Mouse (Mus musculus): Measurements from ENCODE around the gene Cox8a. TPM values are rescaled to one million over a fixed set of nuclear protein-coding genes. Genes with fewer than 3 reads are reported as not detected.

Cox8a gene
- polyA plus RNA-seq, 1 experiment, result not detected

DNA sequence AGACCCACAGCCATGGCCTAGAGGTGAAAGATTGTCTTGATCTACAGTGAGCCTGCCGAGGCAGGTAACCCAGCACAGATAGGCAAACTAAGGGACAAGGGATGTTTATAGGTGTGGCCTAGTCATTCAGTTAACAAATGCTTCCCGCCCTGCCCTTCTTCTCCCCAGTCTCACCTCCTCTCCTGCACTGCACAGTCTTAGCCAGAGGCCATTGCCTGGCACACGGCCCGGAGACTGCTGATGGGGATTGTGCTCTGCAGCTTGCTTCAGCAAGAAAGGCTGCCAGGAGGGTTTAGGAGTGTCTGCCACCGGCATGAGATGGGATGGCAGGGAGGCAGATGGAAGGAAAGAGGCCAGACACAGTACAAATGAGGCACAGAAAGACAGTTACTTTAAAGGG, 40.5 kb upstream of the Cox8a start:
- H3K4me3 ChIP-seq (ENCODE audit: insufficient read depth, low read depth, low read length), result no peak overlapping the region
- WGBS, result 46% methylated on average over 5 of the region's 5 CpGs
- H3K27ac ChIP-seq (ENCODE audit: insufficient read depth, low read depth, low read length), result no peak overlapping the region
- TF ChIP-seq POLR2A (IDR thresholded peaks at IDR 0.05; ENCODE audit: insufficient read depth, low read depth, low read length) (no peak), CTCF (IDR thresholded peaks at IDR 0.05; ENCODE audit: insufficient read depth, low read depth, low read length) (no peak)
- H3K4me1 ChIP-seq (ENCODE audit: control insufficient read depth, insufficient read depth, low read length), result no peaks in the 10 kb centered on the region

DNA sequence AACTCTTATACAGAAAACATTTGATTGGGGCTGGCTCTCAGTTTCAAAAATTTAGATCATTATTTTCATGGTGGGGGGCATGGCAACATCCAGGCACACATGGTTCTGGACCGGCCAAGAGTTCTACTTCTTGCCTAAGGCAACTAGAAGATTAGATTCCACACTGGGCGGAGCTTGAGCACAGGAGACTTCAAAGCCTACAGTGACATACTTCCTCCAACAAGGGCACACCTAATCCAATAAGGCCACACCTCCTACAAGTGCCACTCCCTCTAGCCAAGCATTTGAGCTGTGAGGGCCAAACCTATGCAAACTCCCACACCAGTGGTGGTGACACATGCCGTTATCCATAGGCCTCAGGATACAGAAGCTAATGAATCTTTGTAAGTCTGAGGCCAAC, 28.6 kb upstream of the Cox8a start:
- no peak overlapping the region for H3K27ac ChIP-seq (ENCODE audit: insufficient read depth, low read depth, low read length)
- no peak overlapping the region for H3K4me3 ChIP-seq (ENCODE audit: insufficient read depth, low read depth, low read length)
- WGBS, result 86% methylated on average over 3 of the region's 3 CpGs
- H3K4me1 ChIP-seq (ENCODE audit: control insufficient read depth, insufficient read depth, low read length), result no peaks in the 10 kb centered on the region
- TF ChIP-seq CTCF (IDR thresholded peaks at IDR 0.05; ENCODE audit: insufficient read depth, low read depth, low read length) (no peak), POLR2A (IDR thresholded peaks at IDR 0.05; ENCODE audit: insufficient read depth, low read depth, low read length) (no peak)

DNA sequence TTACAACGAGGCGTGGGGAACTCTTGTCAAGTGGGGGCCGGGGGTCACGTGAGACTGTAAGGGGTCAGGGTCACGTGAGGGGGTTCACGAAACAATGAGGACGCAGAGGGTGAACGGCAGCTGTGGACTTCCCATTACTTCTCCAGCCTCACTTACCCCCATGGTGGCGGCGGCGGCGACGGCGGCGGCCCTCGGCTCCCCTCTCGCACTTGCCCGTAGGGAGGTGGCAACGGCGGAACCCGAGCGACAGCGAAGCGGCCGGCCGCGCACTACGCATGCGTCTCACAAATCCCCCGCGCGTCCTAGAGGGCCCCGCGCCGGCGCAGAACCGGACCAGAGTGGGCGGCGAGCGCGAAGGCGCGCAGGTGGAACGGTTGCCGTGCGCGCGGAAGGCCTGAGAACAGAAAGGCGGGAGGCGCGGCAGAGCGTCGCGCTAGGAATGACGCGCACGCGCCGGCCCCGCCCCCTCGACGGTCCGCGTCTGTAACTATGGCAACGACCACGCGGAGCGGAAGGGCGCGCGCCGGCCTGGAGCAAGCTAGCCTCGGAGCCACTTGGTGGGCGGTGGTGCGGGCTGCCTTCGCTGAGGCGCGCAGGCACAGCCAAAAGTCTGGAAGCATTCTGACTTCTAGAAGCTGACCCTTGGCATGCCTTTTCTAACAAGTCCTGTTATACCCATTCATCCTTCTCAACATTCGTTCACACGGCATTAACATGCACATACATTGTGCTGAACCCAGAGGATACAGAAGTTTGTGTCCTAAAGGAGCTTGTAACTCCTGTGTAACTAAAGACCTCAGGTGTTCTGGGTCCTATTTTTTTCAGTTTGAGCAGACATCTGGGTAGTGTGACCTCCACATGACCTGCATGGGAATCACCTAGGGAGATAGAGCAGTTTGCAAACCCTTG, 23.6 kb upstream of the Cox8a start, which contains the start of gene Naa40:
Gene Naa40 (minus strand): TSS at position 402 of the 909 bp plus-strand sequence.
- TF ChIP-seq CTCF (IDR thresholded peaks at IDR 0.05; ENCODE audit: insufficient read depth, low read depth, low read length) (no peak), POLR2A (IDR thresholded peaks at IDR 0.05; ENCODE audit: insufficient read depth, low read depth, low read length) (peak; percentile 60; the same call in 1 of the 2 replicates)
- H3K4me1 ChIP-seq (ENCODE audit: control insufficient read depth, insufficient read depth, low read length), result peaks cover 3% of the 10 kb centered on the region
- peak within 1 kb of the TSS; percentile 85 for H3K4me3 ChIP-seq (ENCODE audit: insufficient read depth, low read depth, low read length)
- peak within 1 kb of the TSS; percentile 78 for H3K27ac ChIP-seq (ENCODE audit: insufficient read depth, low read depth, low read length)
- under 1% methylated on average over 79 of the region's 80 CpGs for WGBS

DNA sequence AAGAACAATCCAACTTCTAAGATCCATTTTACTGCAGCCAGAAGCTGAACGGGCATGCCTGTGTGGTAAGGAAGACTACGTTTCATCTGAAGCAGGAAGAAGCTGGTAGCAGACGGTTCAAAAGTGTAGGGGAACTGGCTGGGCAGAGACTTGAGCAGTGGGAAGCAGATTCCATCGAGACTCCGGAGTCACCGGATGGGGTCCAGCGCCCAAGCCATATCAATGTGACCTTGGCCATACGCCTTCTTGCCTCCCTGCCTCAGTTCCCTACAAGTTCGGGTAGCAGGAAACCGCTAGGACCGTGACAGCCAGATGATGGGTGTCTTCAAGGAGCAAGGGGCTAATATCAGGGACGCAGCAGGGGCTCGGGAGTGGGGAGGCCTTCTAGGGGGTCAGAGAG, 22.9 kb upstream of the Cox8a start:
- peaks cover 3% of the 10 kb centered on the region for H3K4me1 ChIP-seq (ENCODE audit: control insufficient read depth, insufficient read depth, low read length)
- H3K27ac ChIP-seq (ENCODE audit: insufficient read depth, low read depth, low read length), result peak overlapping the region; percentile 65

DNA sequence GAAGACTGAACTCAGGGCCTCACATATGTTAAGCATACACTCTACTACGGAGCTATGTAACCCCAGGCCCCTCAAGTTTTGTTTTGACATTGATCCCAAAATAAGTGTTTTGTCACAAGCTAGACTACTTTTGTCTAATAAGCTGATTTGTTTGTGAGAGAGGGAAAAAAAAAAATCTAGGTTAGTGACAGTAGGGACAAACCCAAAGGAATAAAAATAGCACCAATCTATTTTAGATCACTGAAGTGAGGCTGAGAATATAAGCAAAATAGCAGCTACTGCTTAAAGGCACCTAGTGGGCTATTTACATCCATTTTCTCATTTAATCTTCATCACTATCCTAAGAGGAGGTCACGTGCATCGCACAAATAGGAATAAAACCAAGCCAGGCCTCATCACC, 22.2 kb upstream of the Cox8a start:
- peak overlapping the region; percentile 85 for H3K4me3 ChIP-seq (ENCODE audit: insufficient read depth, low read depth, low read length)
- H3K4me1 ChIP-seq (ENCODE audit: control insufficient read depth, insufficient read depth, low read length), result peaks cover 5% of the 10 kb centered on the region
- 46% methylated on average over 3 of the region's 3 CpGs for WGBS
- peak overlapping the region; percentile 65; the same call in 1 of the 2 replicates for H3K27ac ChIP-seq (ENCODE audit: insufficient read depth, low read depth, low read length)
- TF ChIP-seq POLR2A (IDR thresholded peaks at IDR 0.05; ENCODE audit: insufficient read depth, low read depth, low read length) (no peak), CTCF (IDR thresholded peaks at IDR 0.05; ENCODE audit: insufficient read depth, low read depth, low read length) (no peak)

More for the DNA sequence above, 22.9 kb upstream of the Cox8a start:
- under 1% methylated on average over 13 of the region's 13 CpGs for WGBS
- TF ChIP-seq POLR2A (IDR thresholded peaks at IDR 0.05; ENCODE audit: insufficient read depth, low read depth, low read length) (no peak), CTCF (IDR thresholded peaks at IDR 0.05; ENCODE audit: insufficient read depth, low read depth, low read length) (no peak)
- peak overlapping the region; percentile 85 for H3K4me3 ChIP-seq (ENCODE audit: insufficient read depth, low read depth, low read length)

DNA sequence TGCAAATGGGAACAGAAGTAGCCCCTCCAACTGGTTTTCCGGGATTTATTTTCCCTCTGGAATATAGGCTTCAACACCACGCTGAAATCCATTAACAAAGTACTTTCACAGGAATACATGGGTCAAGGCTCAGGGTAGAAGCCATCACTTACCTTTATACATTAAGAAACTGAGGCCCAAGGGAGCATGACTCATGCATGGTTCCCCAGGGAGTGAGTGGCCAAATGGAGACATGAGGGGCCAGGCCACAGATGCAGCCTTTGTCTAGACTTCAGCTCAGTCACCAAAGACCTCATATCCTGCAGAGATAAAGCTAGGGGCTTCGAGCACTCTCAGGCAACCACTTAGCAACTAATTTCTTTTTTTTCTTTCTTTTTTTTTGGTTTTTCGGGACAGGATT, 19.3 kb upstream of the Cox8a start:
- Histone ChIP-seq H3K4me3 (ENCODE audit: insufficient read depth, low read depth, low read length) (no peak overlapping the region), H3K27ac (ENCODE audit: insufficient read depth, low read depth, low read length) (no peak overlapping the region), H3K4me1 (ENCODE audit: control insufficient read depth, insufficient read depth, low read length) (peaks cover 5% of the 10 kb centered on the region)
- 70% methylated on average over 4 of the region's 4 CpGs for WGBS
- no peak for TF ChIP-seq CTCF (IDR thresholded peaks at IDR 0.05; ENCODE audit: insufficient read depth, low read depth, low read length)
- no peak for TF ChIP-seq POLR2A (IDR thresholded peaks at IDR 0.05; ENCODE audit: insufficient read depth, low read depth, low read length)

DNA sequence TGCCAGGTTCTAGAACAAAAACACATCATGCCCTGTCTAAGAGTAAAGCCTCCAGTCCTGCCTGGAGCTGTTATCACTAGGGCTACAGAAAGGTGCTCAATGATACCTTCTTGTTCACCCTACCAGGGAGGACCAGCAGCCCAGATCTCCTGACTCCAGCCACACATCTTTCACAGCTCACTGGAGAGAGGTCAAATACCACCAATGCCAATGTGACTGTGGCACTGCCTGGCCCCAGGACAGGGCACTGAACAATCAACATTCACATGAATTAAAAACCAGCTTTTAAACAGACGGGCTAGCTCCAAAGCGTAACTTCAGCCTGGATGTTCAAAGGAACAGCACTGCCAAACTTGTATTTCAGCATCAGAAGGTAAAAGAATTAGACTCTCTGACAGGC, 18.6 kb upstream of the Cox8a start:
- Histone ChIP-seq H3K27ac (ENCODE audit: insufficient read depth, low read depth, low read length) (no peak overlapping the region), H3K4me3 (ENCODE audit: insufficient read depth, low read depth, low read length) (no peak overlapping the region), H3K4me1 (ENCODE audit: control insufficient read depth, insufficient read depth, low read length) (peaks cover 5% of the 10 kb centered on the region)
- 71% methylated on average over 2 of the region's 2 CpGs for WGBS
- TF ChIP-seq POLR2A (IDR thresholded peaks at IDR 0.05; ENCODE audit: insufficient read depth, low read depth, low read length), result no peak
- no peak for TF ChIP-seq CTCF (IDR thresholded peaks at IDR 0.05; ENCODE audit: insufficient read depth, low read depth, low read length)

DNA sequence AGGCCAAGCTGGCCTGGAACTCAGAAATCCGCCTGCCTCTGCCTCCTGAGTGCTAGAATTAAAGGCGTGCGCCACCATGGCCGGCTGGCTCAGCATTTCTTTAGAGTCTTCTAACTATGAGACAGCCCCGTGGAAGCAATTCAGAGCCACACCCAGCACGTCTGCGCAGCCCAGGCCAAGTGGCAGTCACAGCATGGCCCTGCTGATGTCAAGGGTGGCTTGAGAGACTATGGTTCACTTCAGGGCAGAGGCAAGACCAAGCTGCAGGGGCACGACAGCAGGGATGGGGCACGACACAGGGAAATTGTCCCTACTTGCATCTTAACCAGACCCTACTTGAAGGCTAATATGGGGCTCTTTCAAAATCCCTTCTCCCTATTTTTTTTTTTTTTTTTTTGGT, 18.0 kb upstream of the Cox8a start:
- H3K4me3 ChIP-seq (ENCODE audit: insufficient read depth, low read depth, low read length), result no peak overlapping the region
- H3K27ac ChIP-seq (ENCODE audit: insufficient read depth, low read depth, low read length), result no peak overlapping the region
- 89% methylated on average over 9 of the region's 9 CpGs for WGBS
- peaks cover 5% of the 10 kb centered on the region for H3K4me1 ChIP-seq (ENCODE audit: control insufficient read depth, insufficient read depth, low read length)
- TF ChIP-seq CTCF (IDR thresholded peaks at IDR 0.05; ENCODE audit: insufficient read depth, low read depth, low read length) (no peak), POLR2A (IDR thresholded peaks at IDR 0.05; ENCODE audit: insufficient read depth, low read depth, low read length) (no peak)

DNA sequence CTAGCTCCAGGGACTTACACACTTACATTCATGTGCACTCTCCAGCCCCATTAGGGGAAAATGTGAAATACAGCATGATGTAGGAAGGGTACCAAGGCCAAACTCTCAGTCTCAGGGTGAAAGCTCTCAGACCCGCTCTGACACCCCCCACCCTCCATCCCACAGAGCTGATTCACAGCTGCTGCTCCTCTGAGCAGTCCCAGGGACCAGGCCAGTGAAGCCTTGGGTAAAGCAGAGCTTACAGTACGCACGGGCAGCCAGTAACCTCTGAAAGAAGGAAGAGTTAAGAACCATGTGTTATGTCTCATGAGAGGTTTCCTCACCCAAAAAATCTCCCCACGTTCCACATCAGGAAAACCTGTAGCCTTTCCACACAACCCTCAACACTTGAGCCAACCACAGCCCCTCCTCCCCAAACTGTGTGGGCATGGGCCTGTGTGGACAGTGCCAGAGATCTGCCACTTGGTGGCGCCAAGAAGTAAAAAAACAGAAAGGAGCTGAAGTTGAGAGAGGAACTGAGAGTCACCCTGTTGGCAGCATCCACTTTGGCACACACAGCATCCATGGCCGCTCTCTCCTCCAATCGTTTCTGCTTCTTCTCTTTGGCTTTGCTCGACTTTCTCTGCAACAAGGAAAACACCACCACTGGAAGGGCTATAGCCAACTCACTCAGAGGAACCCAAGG, 17.3 kb upstream of the Cox8a start:
- TF ChIP-seq CTCF (IDR thresholded peaks at IDR 0.05; ENCODE audit: insufficient read depth, low read depth, low read length), result peak; percentile 70
- no peak for TF ChIP-seq POLR2A (IDR thresholded peaks at IDR 0.05; ENCODE audit: insufficient read depth, low read depth, low read length)
- Histone ChIP-seq H3K4me3 (ENCODE audit: insufficient read depth, low read depth, low read length) (no peak overlapping the region), H3K27ac (ENCODE audit: insufficient read depth, low read depth, low read length) (no peak overlapping the region), H3K4me1 (ENCODE audit: control insufficient read depth, insufficient read depth, low read length) (peaks cover 3% of the 10 kb centered on the region)
- WGBS, result 33% methylated on average over 8 of the region's 8 CpGs

Measured in olfactory bulb, adult 2 months (tissue).